Mouse (Mus musculus): Measurements from ENCODE around the gene Gm11549. TPM values are rescaled to one million over a fixed set of nuclear protein-coding genes. Genes with fewer than 3 reads are reported as not detected.
A peak's percentile ranks its signal among the peaks of the same experiment; 100 is the strongest.

The Gm11549 gene
- polyA plus RNA-seq, 1 experiment from 2014 or later: 0.17 TPM

- H3K27ac ChIP-seq: no peak overlapping the region
- H3K27me3 ChIP-seq: no peaks in the 10 kb centered on the region
- no peaks in the 10 kb centered on the region for H3K36me3 ChIP-seq
- H3K9ac ChIP-seq: no peak overlapping the region
- 84% methylated on average over 5 of the region's 5 CpGs for WGBS
- peaks cover 2% of the 10 kb centered on the region; the same call in 1 of the 2 replicates for H3K4me1 ChIP-seq
- no peak overlapping the region for H3K4me2 ChIP-seq (replicated peaks)
- no peaks in the 10 kb centered on the region for H3K9me3 ChIP-seq (replicated peaks)
- no peak overlapping the region for H3K4me3 ChIP-seq
- no peak for ATAC-seq (ENCODE audit: low FRiP score)
Observed at GRCm38 (mm10) chr3:36491535-36491934, 30.1 kb downstream of the Gm11549 start.

GRCm38 (mm10) chr3:36489590-36489910 lies 32.1 kb downstream of the Gm11549 start:
- Histone ChIP-seq H3K27me3 (no peaks in the 10 kb centered on the region), H3K4me3 (no peak overlapping the region), H3K4me2 (replicated peaks) (no peak overlapping the region), H3K4me1 (no peaks in the 10 kb centered on the region), H3K27ac (no peak overlapping the region), H3K9me3 (replicated peaks) (no peaks in the 10 kb centered on the region), H3K36me3 (no peaks in the 10 kb centered on the region), H3K9ac (no peak overlapping the region)
- WGBS: 96% methylated on average over 1 of the region's 1 CpGs
- no peak for ATAC-seq (ENCODE audit: low FRiP score)

- no peaks in the 10 kb centered on the region for H3K27me3 ChIP-seq
- H3K4me2 ChIP-seq (replicated peaks): no peak overlapping the region
- H3K4me3 ChIP-seq: no peak overlapping the region
- H3K9ac ChIP-seq: no peak overlapping the region
- H3K4me1 ChIP-seq: no peaks in the 10 kb centered on the region
- no peaks in the 10 kb centered on the region for H3K36me3 ChIP-seq
- WGBS: 90% methylated on average over 6 of the region's 6 CpGs
- H3K27ac ChIP-seq: no peak overlapping the region
- no peaks in the 10 kb centered on the region for H3K9me3 ChIP-seq (replicated peaks)
- no peak for ATAC-seq (ENCODE audit: low FRiP score)
Observed at GRCm38 (mm10) chr3:36488899-36489589, 32.6 kb downstream of the Gm11549 start.

GRCm38 (mm10) chr3:36488367-36488766 lies 33.2 kb downstream of the Gm11549 start:
- H3K9me3 ChIP-seq (replicated peaks): no peaks in the 10 kb centered on the region
- no peak overlapping the region for H3K4me2 ChIP-seq (replicated peaks)
- WGBS: 84% methylated on average over 1 of the region's 1 CpGs
- no peaks in the 10 kb centered on the region for H3K27me3 ChIP-seq
- no peak overlapping the region for H3K27ac ChIP-seq
- no peaks in the 10 kb centered on the region for H3K36me3 ChIP-seq
- H3K9ac ChIP-seq: no peak overlapping the region
- no peak overlapping the region for H3K4me3 ChIP-seq
- no peak for ATAC-seq (ENCODE audit: low FRiP score)
- no peaks in the 10 kb centered on the region for H3K4me1 ChIP-seq

GRCm38 (mm10) chr3:36486881-36487280 lies 34.7 kb downstream of the Gm11549 start:
- Histone ChIP-seq H3K9ac (no peak overlapping the region), H3K9me3 (replicated peaks) (no peaks in the 10 kb centered on the region), H3K27me3 (no peaks in the 10 kb centered on the region), H3K4me3 (no peak overlapping the region), H3K36me3 (no peaks in the 10 kb centered on the region), H3K4me1 (peaks cover 2% of the 10 kb centered on the region), H3K27ac (no peak overlapping the region), H3K4me2 (replicated peaks) (no peak overlapping the region)
- ATAC-seq (ENCODE audit: low FRiP score): no peak
- 95% methylated on average over 6 of the region's 6 CpGs for WGBS

- no peaks in the 10 kb centered on the region for H3K36me3 ChIP-seq
- 51% methylated on average over 6 of the region's 6 CpGs for WGBS
- ATAC-seq (ENCODE audit: low FRiP score): no peak
- H3K9me3 ChIP-seq (replicated peaks): no peaks in the 10 kb centered on the region
- H3K4me2 ChIP-seq (replicated peaks): no peak overlapping the region
- H3K4me1 ChIP-seq: peaks cover 4% of the 10 kb centered on the region
- no peaks in the 10 kb centered on the region for H3K27me3 ChIP-seq
- H3K27ac ChIP-seq: no peak overlapping the region
- H3K9ac ChIP-seq: no peak overlapping the region
- no peak overlapping the region for H3K4me3 ChIP-seq
Observed at GRCm38 (mm10) chr3:36486176-36486575, 35.4 kb downstream of the Gm11549 start.

- no peak overlapping the region for H3K4me3 ChIP-seq
- H3K4me2 ChIP-seq (replicated peaks): no peak overlapping the region
- H3K9me3 ChIP-seq (replicated peaks): no peaks in the 10 kb centered on the region
- H3K9ac ChIP-seq: no peak overlapping the region
- H3K36me3 ChIP-seq: no peaks in the 10 kb centered on the region
- H3K4me1 ChIP-seq: peaks cover 4% of the 10 kb centered on the region
- no peaks in the 10 kb centered on the region for H3K27me3 ChIP-seq
- H3K27ac ChIP-seq: no peak overlapping the region
- 93% methylated on average over 4 of the region's 4 CpGs for WGBS
- ATAC-seq (ENCODE audit: low FRiP score): no peak
Observed at GRCm38 (mm10) chr3:36484292-36484691, 37.3 kb downstream of the Gm11549 start.

- Histone ChIP-seq H3K4me2 (replicated peaks) (no peak overlapping the region), H3K27me3 (no peaks in the 10 kb centered on the region), H3K4me1 (peaks cover 4% of the 10 kb centered on the region), H3K9ac (no peak overlapping the region), H3K27ac (no peak overlapping the region), H3K9me3 (replicated peaks) (no peaks in the 10 kb centered on the region), H3K36me3 (no peaks in the 10 kb centered on the region), H3K4me3 (no peak overlapping the region)
- no peak for ATAC-seq (ENCODE audit: low FRiP score)
- 55% methylated on average over 9 of the region's 9 CpGs for WGBS
Observed at GRCm38 (mm10) chr3:36482940-36483339, 38.7 kb downstream of the Gm11549 start.

- H3K4me3 ChIP-seq: no peak overlapping the region
- 4% methylated on average over 11 of the region's 11 CpGs for WGBS
- H3K27me3 ChIP-seq: no peaks in the 10 kb centered on the region
- H3K36me3 ChIP-seq: no peaks in the 10 kb centered on the region
- H3K4me1 ChIP-seq: peaks cover 4% of the 10 kb centered on the region
- ATAC-seq (ENCODE audit: low FRiP score): peak; percentile 69
- H3K27ac ChIP-seq: peak overlapping the region; percentile 66
- H3K9me3 ChIP-seq (replicated peaks): no peaks in the 10 kb centered on the region
- peak overlapping the region; percentile 37 for H3K4me2 ChIP-seq (replicated peaks)
- no peak overlapping the region for H3K9ac ChIP-seq
Observed at GRCm38 (mm10) chr3:36481776-36482193, 39.8 kb downstream of the Gm11549 start.

GRCm38 (mm10) chr3:36480486-36480885 lies 41.1 kb downstream of the Gm11549 start:
- Histone ChIP-seq H3K9ac (no peak overlapping the region), H3K4me2 (replicated peaks) (no peak overlapping the region), H3K4me3 (no peak overlapping the region), H3K36me3 (no peaks in the 10 kb centered on the region), H3K27me3 (no peaks in the 10 kb centered on the region), H3K27ac (no peak overlapping the region), H3K9me3 (replicated peaks) (no peaks in the 10 kb centered on the region), H3K4me1 (peaks cover 11% of the 10 kb centered on the region)
- no peak for ATAC-seq (ENCODE audit: low FRiP score)
- 68% methylated on average over 2 of the region's 2 CpGs for WGBS

- Histone ChIP-seq H3K27me3 (no peaks in the 10 kb centered on the region), H3K4me1 (peaks cover 11% of the 10 kb centered on the region), H3K9me3 (replicated peaks) (no peaks in the 10 kb centered on the region), H3K27ac (no peak overlapping the region), H3K4me2 (replicated peaks) (no peak overlapping the region), H3K4me3 (no peak overlapping the region), H3K9ac (no peak overlapping the region), H3K36me3 (no peaks in the 10 kb centered on the region)
- 77% methylated on average over 8 of the region's 8 CpGs for WGBS
- ATAC-seq (ENCODE audit: low FRiP score): no peak
Observed at GRCm38 (mm10) chr3:36478776-36479175, 42.8 kb downstream of the Gm11549 start.

- no peak overlapping the region for H3K27ac ChIP-seq
- peaks cover 7% of the 10 kb centered on the region for H3K4me1 ChIP-seq
- ATAC-seq (ENCODE audit: low FRiP score): no peak
- peak overlapping the region; percentile 90 for H3K4me2 ChIP-seq (replicated peaks)
- H3K27me3 ChIP-seq: no peaks in the 10 kb centered on the region
- peak overlapping the region; percentile 63 for H3K9ac ChIP-seq
- WGBS: 39% methylated on average over 20 of the region's 20 CpGs
- no peaks in the 10 kb centered on the region for H3K9me3 ChIP-seq (replicated peaks)
- H3K36me3 ChIP-seq: no peaks in the 10 kb centered on the region
- peak overlapping the region; percentile 58 for H3K4me3 ChIP-seq
Observed at GRCm38 (mm10) chr3:36476261-36477155, 45.1 kb downstream of the Gm11549 start.

Measured in hindbrain, embryonic 12.5 days (tissue).